In the genomic region with DNA sequence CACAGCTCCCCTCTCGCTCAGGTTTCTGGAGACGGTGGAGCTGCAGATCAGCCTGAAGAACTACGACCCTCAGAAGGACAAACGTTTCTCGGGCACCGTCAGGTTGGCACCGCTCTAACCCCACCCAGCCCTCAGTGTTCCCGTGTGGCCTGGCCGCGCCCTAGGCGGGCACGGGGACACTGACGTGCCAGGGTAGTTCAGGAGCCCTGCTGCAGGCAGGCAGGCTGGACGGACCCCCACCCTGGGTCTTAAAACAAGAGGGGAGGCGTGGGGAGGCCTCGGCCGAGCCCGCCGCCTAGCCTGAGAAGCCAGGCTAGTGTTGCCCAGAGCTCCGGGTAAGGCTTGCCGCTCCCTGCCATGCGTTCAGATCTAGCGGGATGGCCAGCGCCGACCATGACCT, we compare ENCODE assay signal across 9 mouse cellular contexts. TPM values are rescaled to one million over a fixed set of nuclear protein-coding genes. Genes with fewer than 3 reads are reported as not detected.
A peak's percentile ranks its signal among the peaks of the same experiment; 100 is the strongest.
DNase-seq lines count a peak whose midpoint lies in the region; ATAC-seq and TF ChIP-seq lines count a peak whose summit lies in the region.
"Had no signal": no experiment of that assay in that cellular context is flagged by ENCODE, and none has a peak within 500 bp of the region (broad histone marks: within the 10 kb centered on the region; RNA-seq: fewer than 3 reads in every experiment).

No protein-coding gene starts in this region.

- H3K4me2 ChIP-seq in CH12.LX (ENCODE audit: insufficient read depth, low read depth, poor library complexity, severe bottlenecking) = no peak overlapping the region
- H3K4me2 ChIP-seq in forebrain, embryonic 14.5 days (ENCODE audit: low read length) = peak overlapping the region; percentile 84
- peak overlapping the region; percentile 85 for H3K4me2 ChIP-seq in limb, embryonic 15.5 days
- peak overlapping the region; percentile 79 for H3K4me2 ChIP-seq in neural tube, embryonic 14.5 days (ENCODE audit: low read depth, low read length)

- peak; percentile 3; the same call in 1 of the 2 replicates for ATAC-seq in frontal cortex, adult (ENCODE audit: low TSS enrichment)
- peak; percentile 19 for ATAC-seq in forebrain, embryonic 14.5 days
- no peak for ATAC-seq in limb, embryonic 15.5 days (ENCODE audit: insufficient number of reproducible peaks, low FRiP score, low TSS enrichment, low read depth)
- ATAC-seq in neural tube, embryonic 14.5 days (ENCODE audit: low read depth) = peak; percentile 13; the same call in 1 of the 2 replicates

- peak overlapping the region; percentile 98 for H3K9ac ChIP-seq in CH12.LX (ENCODE audit: insufficient read depth, low read depth)
- peak overlapping the region; percentile 96 for H3K9ac ChIP-seq in forebrain, embryonic 14.5 days (ENCODE audit: low read length)
- H3K9ac ChIP-seq in limb, embryonic 15.5 days = peak overlapping the region; percentile 97
- peak overlapping the region; percentile 97 for H3K9ac ChIP-seq in neural tube, embryonic 14.5 days (replicated peaks; ENCODE audit: low read depth, low read length)

- H3K27me3 ChIP-seq in CH12.LX (replicated peaks) = peaks cover 6% of the 10 kb centered on the region
- H3K27me3 ChIP-seq in forebrain, embryonic 14.5 days (replicated peaks; ENCODE audit: control insufficient read depth, insufficient read depth, low read length) = no peaks in the 10 kb centered on the region
- no peaks in the 10 kb centered on the region for H3K27me3 ChIP-seq in limb, embryonic 15.5 days
- H3K27me3 ChIP-seq in neural tube, embryonic 14.5 days (ENCODE audit: control insufficient read depth, insufficient read depth, low read length) = no peaks in the 10 kb centered on the region

- dilution Hi-C loops in CH12.LX (cut with MboI; ENCODE audit: extremely low pct_ligation_motif_present, extremely low pct_unique_long_range_greater_than_20kb, low sequenced_read_pairs) = no loop called here

- no peak for DNase-seq in frontal cortex, adult 2 months (ENCODE audit: extremely low spot score in 1 of 2, low spot score in 1 of 2)
- no peak for DNase-seq in CH12.LX (ENCODE audit: extremely low read depth)
- no peak for DNase-seq in forebrain, embryonic 14.5 days (ENCODE audit: low spot score)
- no peak for DNase-seq in right cerebral cortex, postnatal 25 days
- DNase-seq in spleen, postnatal 10 days (ENCODE audit: low spot score in 2 of 2) = no peak

- no peak for TF ChIP-seq RAD21 in CH12.LX (IDR thresholded peaks at IDR 0.05; ENCODE audit: low read depth, low read length)

- under 1% methylated on average over 25 of the region's 25 CpGs for WGBS in forebrain, embryonic 14.5 days
- under 1% methylated on average over 25 of the region's 25 CpGs for WGBS in limb, embryonic 15.5 days
- WGBS in neural tube, embryonic 14.5 days = under 1% methylated on average over 25 of the region's 25 CpGs

- no peak for TF ChIP-seq EP300 in CH12.LX (IDR thresholded peaks at IDR 0.05; ENCODE audit: low read length)

- no peak for TF ChIP-seq POLR2A in CH12.LX (IDR thresholded peaks at IDR 0.05; ENCODE audit: low read depth, low read length)

- in situ Hi-C loops in CH12.LX (cut with MboI; ENCODE audit: low pct_ligation_motif_present, low pct_unique_long_range_greater_than_20kb, low sequenced_read_pairs) = no loop called here

- peaks cover 13 to 26% of the 10 kb centered on the region in 2 experiments for H3K4me1 ChIP-seq in CH12.LX (ENCODE audit: control insufficient read depth in 1 of 2, insufficient read depth in 2 of 2)
- peaks cover 14% of the 10 kb centered on the region for H3K4me1 ChIP-seq in forebrain, embryonic 14.5 days (ENCODE audit: control insufficient read depth, insufficient read depth, low read length)
- H3K4me1 ChIP-seq in limb, embryonic 15.5 days = peaks cover 51% of the 10 kb centered on the region
- H3K4me1 ChIP-seq in neural tube, embryonic 14.5 days (ENCODE audit: control insufficient read depth, insufficient read depth, low read length) = peaks cover 16% of the 10 kb centered on the region

- H3K27ac ChIP-seq in CH12.LX (ENCODE audit: insufficient read depth, low read depth) = peak overlapping the region; percentile 74
- peak overlapping the region; percentile 95 for H3K27ac ChIP-seq in forebrain, embryonic 14.5 days (ENCODE audit: low read depth, low read length)
- H3K27ac ChIP-seq in limb, embryonic 15.5 days = peak overlapping the region; percentile 97
- peak overlapping the region; percentile 91 for H3K27ac ChIP-seq in neural tube, embryonic 14.5 days (ENCODE audit: low read depth, low read length)

- peaks cover 15% of the 10 kb centered on the region for H3K79me2 ChIP-seq in CH12.LX (replicated peaks; ENCODE audit: control insufficient read depth, extremely low read depth, insufficient read depth, poor library complexity, severe bottlenecking)

- H3K4me3 ChIP-seq in CH12.LX (replicated peaks in 1 of 3; ENCODE audit: low read depth in 2 of 3, low read length in 2 of 3, poor library complexity in 1 of 3) = peak overlapping the region; percentile 90 to 100 (median 93)
- H3K4me3 ChIP-seq in forebrain, embryonic 14.5 days (ENCODE audit: low read depth, low read length) = peak overlapping the region; percentile 71
- peak overlapping the region; percentile 75 for H3K4me3 ChIP-seq in limb, embryonic 15.5 days
- H3K4me3 ChIP-seq in neural tube, embryonic 14.5 days (ENCODE audit: low read depth, low read length) = peak overlapping the region; percentile 65

- H3K9me3 ChIP-seq in CH12.LX (replicated peaks; ENCODE audit: low read length) = peaks cover 4% of the 10 kb centered on the region
- no peaks in the 10 kb centered on the region for H3K9me3 ChIP-seq in forebrain, embryonic 14.5 days (replicated peaks; ENCODE audit: control insufficient read depth, low read length)
- H3K9me3 ChIP-seq in limb, embryonic 15.5 days = no peaks in the 10 kb centered on the region
- H3K9me3 ChIP-seq in neural tube, embryonic 14.5 days (ENCODE audit: control insufficient read depth, low read length) = no peaks in the 10 kb centered on the region

- TF ChIP-seq CTCF in CH12.LX (conservative IDR thresholded peaks at IDR 0.05 in 1 of 2, IDR thresholded peaks at IDR 0.05 in 1 of 2; ENCODE audit: low read depth in 2 of 2, low read length in 2 of 2) = no peak

- H3K36me3 ChIP-seq in CH12.LX (replicated peaks in 1 of 2; ENCODE audit: control insufficient read depth in 1 of 2, insufficient read depth in 1 of 2, low read length in 1 of 2) = peaks cover 36 to 65% of the 10 kb centered on the region in 2 experiments
- H3K36me3 ChIP-seq in forebrain, embryonic 14.5 days (ENCODE audit: control insufficient read depth, insufficient read depth, low read length) = peaks cover 38% of the 10 kb centered on the region
- H3K36me3 ChIP-seq in limb, embryonic 15.5 days = peaks cover 61% of the 10 kb centered on the region
- H3K36me3 ChIP-seq in neural tube, embryonic 14.5 days (ENCODE audit: control insufficient read depth, insufficient read depth, low read length) = peaks cover 18% of the 10 kb centered on the region; the same call in 1 of the 2 replicates

TF ChIP-seq in CH12.LX, 34 proteins besides CTCF, POLR2A, EP300 and RAD21 (continues in another document):
- TF ChIP-seq E2F4 (IDR thresholded peaks at IDR 0.05; ENCODE audit: insufficient replicate concordance, low read depth, low read length) = no peak
- no peak for TF ChIP-seq BHLHE40 (IDR thresholded peaks at IDR 0.05; ENCODE audit: low read depth, low read length)
- TF ChIP-seq MAX (IDR thresholded peaks at IDR 0.05; ENCODE audit: low read length) = no peak
- no peak for TF ChIP-seq NRF1 (IDR thresholded peaks at IDR 0.05; ENCODE audit: low read depth, low read length)
- no peak for TF ChIP-seq HCFC1 (IDR thresholded peaks at IDR 0.05; ENCODE audit: low read depth, low read length)
- TF ChIP-seq USF1 (IDR thresholded peaks at IDR 0.05; ENCODE audit: low read depth, low read length) = no peak
- no peak for TF ChIP-seq JUND (conservative IDR thresholded peaks at IDR 0.05; ENCODE audit: low read depth, low read length)
- no peak for TF ChIP-seq ZC3H11A (IDR thresholded peaks at IDR 0.05; ENCODE audit: low read depth, low read length)
- no peak for TF ChIP-seq RCOR1 (conservative IDR thresholded peaks at IDR 0.05; ENCODE audit: low read depth, low read length)
- no peak for TF ChIP-seq CHD2 (IDR thresholded peaks at IDR 0.05; ENCODE audit: low read length)

RNA-seq across cellular contexts. Expression of gene Rpl10a, which starts 0.7 kb away (rescaled TPM):
- polyA plus RNA-seq in frontal cortex, adult 2 months (2012; rRNA removed) = 771 and 790 TPM in 2 replicates
- total RNA-seq in CH12.LX (2012; rRNA removed) = 3,510 and 4,144 TPM in 2 replicates
- 2,222 and 3,467 TPM in 2 replicates for total RNA-seq in CH12.LX (2014; rRNA removed)
- 1,605 and 1,846 TPM in 2 replicates for polyA plus RNA-seq in CH12.LX (2012; ENCODE audit: insufficient read length, low read depth)
- polyA plus RNA-seq in forebrain, embryonic 14.5 days (2014; fragmentation: Nextera tagmentation; extraction: Ambion mirVana) = 360 and 532 TPM in 2 replicates
- 509 and 665 TPM in 2 replicates for polyA plus RNA-seq in limb, embryonic 15.5 days (2015; fragmentation: Nextera tagmentation; extraction: Ambion mirVana)
- 367 and 407 TPM in 2 replicates for polyA plus RNA-seq in neural tube, embryonic 14.5 days (2014; fragmentation: Nextera tagmentation; extraction: Ambion mirVana)

RNA-seq across cellular contexts. Expression of gene Fance, which starts 15.6 kb away (rescaled TPM):
- 16.9 and 18.7 TPM in 2 replicates for polyA plus RNA-seq in frontal cortex, adult 2 months (2012; rRNA removed)
- total RNA-seq in CH12.LX (2012; rRNA removed) (26.9 and 29.6 TPM in 2 replicates), CH12.LX (2014; rRNA removed) (11.4 and 17.4 TPM in 2 replicates)
- 35.8 and 37.9 TPM in 2 replicates for polyA plus RNA-seq in CH12.LX (2012; ENCODE audit: insufficient read length, low read depth)
- polyA plus RNA-seq in forebrain, embryonic 14.5 days (2014; fragmentation: Nextera tagmentation; extraction: Ambion mirVana) = 21.7 and 24.5 TPM in 2 replicates
- 30.6 and 33.9 TPM in 2 replicates for polyA plus RNA-seq in limb, embryonic 15.5 days (2015; fragmentation: Nextera tagmentation; extraction: Ambion mirVana)
- 22.7 and 23.5 TPM in 2 replicates for polyA plus RNA-seq in neural tube, embryonic 14.5 days (2014; fragmentation: Nextera tagmentation; extraction: Ambion mirVana)

RNA-seq across cellular contexts. Expression of gene Tead3, which starts 21.7 kb away (rescaled TPM):
- 2.5 and 2.9 TPM in 2 replicates for polyA plus RNA-seq in frontal cortex, adult 2 months (2012; rRNA removed)
- total RNA-seq in CH12.LX (2012; rRNA removed) (0.17 and 0.42 TPM in 2 replicates), CH12.LX (2014; rRNA removed) (not detected in 2 replicates)
- polyA plus RNA-seq in CH12.LX (2012; ENCODE audit: insufficient read length, low read depth) = 0.08 TPM in 1 of 2 replicates, not detected in the other
- polyA plus RNA-seq in forebrain, embryonic 14.5 days (2014; fragmentation: Nextera tagmentation; extraction: Ambion mirVana) = 1.8 and 2.4 TPM in 2 replicates
- 15.5 and 16.2 TPM in 2 replicates for polyA plus RNA-seq in limb, embryonic 15.5 days (2015; fragmentation: Nextera tagmentation; extraction: Ambion mirVana)
- 1.2 and 1.6 TPM in 2 replicates for polyA plus RNA-seq in neural tube, embryonic 14.5 days (2014; fragmentation: Nextera tagmentation; extraction: Ambion mirVana)

RNA-seq across cellular contexts. Expression of gene Tulp1, which starts 36.1 kb away (rescaled TPM):
- polyA plus RNA-seq in frontal cortex, adult 2 months (2012; rRNA removed) = 0.19 TPM in 1 of 2 replicates, not detected in the other
- total RNA-seq in CH12.LX (2012; rRNA removed) (0.17 TPM in 1 of 2 replicates, not detected in the other), CH12.LX (2014; rRNA removed) (not detected in 2 replicates)
- polyA plus RNA-seq in CH12.LX (2012; ENCODE audit: insufficient read length, low read depth) = not detected in 2 replicates
- 1.3 and 1.5 TPM in 2 replicates for polyA plus RNA-seq in forebrain, embryonic 14.5 days (2014; fragmentation: Nextera tagmentation; extraction: Ambion mirVana)
- polyA plus RNA-seq in limb, embryonic 15.5 days (2015; fragmentation: Nextera tagmentation; extraction: Ambion mirVana) = 5.4 and 6.2 TPM in 2 replicates
- 0.66 and 0.89 TPM in 2 replicates for polyA plus RNA-seq in neural tube, embryonic 14.5 days (2014; fragmentation: Nextera tagmentation; extraction: Ambion mirVana)
- total RNA-seq: heart, postnatal 36 days had no signal
